Mouse (Mus musculus): Measurements from ENCODE around the gene Slc4a1. TPM values are rescaled to one million over a fixed set of nuclear protein-coding genes. Genes with fewer than 3 reads are reported as not detected.
A peak's percentile ranks its signal among the peaks of the same experiment; 100 is the strongest.

Gene Slc4a1
- total and polyA plus RNA-seq, 2 experiments from 2014 or later, result 0.48 to 0.84 TPM

DNA sequence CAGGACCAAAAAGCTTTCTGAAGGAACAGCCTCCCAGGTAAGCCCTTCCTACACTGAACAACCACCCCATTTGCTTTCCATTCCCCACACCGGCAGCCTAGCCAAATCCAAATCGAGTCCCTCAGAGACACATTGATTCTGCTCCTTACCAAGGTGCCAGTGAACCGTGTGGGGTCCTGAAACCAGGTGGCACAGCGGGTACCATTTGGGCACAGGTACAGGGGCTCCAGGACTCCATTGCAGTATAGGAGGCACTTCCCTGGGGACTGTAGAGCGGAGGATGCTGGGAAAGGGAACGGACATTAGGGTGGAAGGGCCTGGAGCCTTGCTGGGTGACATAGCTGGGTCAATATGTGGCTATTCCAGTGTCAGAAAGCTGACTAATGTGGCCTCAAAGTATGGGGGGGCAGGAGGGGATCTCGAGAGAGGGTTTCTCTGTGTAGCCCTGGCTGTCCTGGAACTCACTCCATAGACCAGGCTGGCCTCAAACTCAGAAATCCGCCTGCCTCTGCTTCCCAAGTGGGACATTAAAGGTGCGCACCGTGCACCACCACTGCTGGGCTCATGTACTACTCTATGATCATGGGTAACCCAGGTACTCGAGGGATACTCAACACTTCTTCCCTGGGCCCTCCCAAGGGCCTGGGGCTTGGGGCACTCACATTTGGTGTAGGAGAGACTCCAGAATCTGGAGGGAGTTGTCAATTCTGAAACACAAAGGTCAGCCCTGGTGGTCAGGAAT, 39.7 kb upstream of the Slc4a1 start:
- DNase-seq (ENCODE audit: low spot score) (no peak), ATAC-seq (no peak)
- peaks cover 33% of the 10 kb centered on the region for H3K36me3 ChIP-seq (ENCODE audit: insufficient read depth, low read length)
- H3K27ac ChIP-seq, result no peak overlapping the region
- no peak overlapping the region for H3K4me3 ChIP-seq (ENCODE audit: low read length)
- H3K9ac ChIP-seq (replicated peaks; ENCODE audit: low read length), result peak overlapping the region; percentile 69; the same call in 1 of the 2 replicates
- H3K4me1 ChIP-seq (ENCODE audit: insufficient read depth, low read length), result peaks cover 17% of the 10 kb centered on the region
- no peak for TF ChIP-seq CTCF (IDR thresholded peaks at IDR 0.05; ENCODE audit: low read depth)
- H3K4me2 ChIP-seq (ENCODE audit: low read depth, low read length), result peak overlapping the region; percentile 73
- WGBS, result 89% methylated on average over 11 of the region's 11 CpGs
- no peaks in the 10 kb centered on the region for H3K9me3 ChIP-seq (ENCODE audit: low read length)
- no peaks in the 10 kb centered on the region for H3K27me3 ChIP-seq (ENCODE audit: insufficient read depth, low read length)

- no peak overlapping the region for H3K4me2 ChIP-seq (ENCODE audit: low read depth, low read length)
- 76% methylated on average over 18 of the region's 18 CpGs for WGBS
Observed at GRCm38 (mm10) chr11:102404161-102405010, 38.4 kb upstream of the Slc4a1 start.

GRCm38 (mm10) chr11:102403657-102404056, 37.7 kb upstream of the Slc4a1 start:
- H3K4me2 ChIP-seq (ENCODE audit: low read depth, low read length), result no peak overlapping the region
- no peak for ATAC-seq
- peaks cover 17% of the 10 kb centered on the region for H3K4me1 ChIP-seq (ENCODE audit: insufficient read depth, low read length)
- 92% methylated on average over 11 of the region's 11 CpGs for WGBS
- no peaks in the 10 kb centered on the region for H3K9me3 ChIP-seq (ENCODE audit: low read length)
- H3K4me3 ChIP-seq (ENCODE audit: low read length), result no peak overlapping the region
- no peak for TF ChIP-seq CTCF (IDR thresholded peaks at IDR 0.05; ENCODE audit: low read depth)
- no peak overlapping the region for H3K27ac ChIP-seq
- H3K27me3 ChIP-seq (ENCODE audit: insufficient read depth, low read length), result no peaks in the 10 kb centered on the region
- peaks cover 48% of the 10 kb centered on the region for H3K36me3 ChIP-seq (ENCODE audit: insufficient read depth, low read length)
- no peak for DNase-seq (ENCODE audit: low spot score)
- H3K9ac ChIP-seq (replicated peaks; ENCODE audit: low read length), result no peak overlapping the region

More at GRCm38 (mm10) chr11:102404161-102405010, 38.4 kb upstream of the Slc4a1 start:
- Histone ChIP-seq H3K4me3 (ENCODE audit: low read length) (no peak overlapping the region), H3K27me3 (ENCODE audit: insufficient read depth, low read length) (no peaks in the 10 kb centered on the region), H3K9me3 (ENCODE audit: low read length) (no peaks in the 10 kb centered on the region), H3K36me3 (ENCODE audit: insufficient read depth, low read length) (peaks cover 46% of the 10 kb centered on the region), H3K9ac (replicated peaks; ENCODE audit: low read length) (no peak overlapping the region), H3K27ac (no peak overlapping the region), H3K4me1 (ENCODE audit: insufficient read depth, low read length) (peaks cover 17% of the 10 kb centered on the region)
- no peak for TF ChIP-seq CTCF (IDR thresholded peaks at IDR 0.05; ENCODE audit: low read depth)
- no peak for ATAC-seq
- DNase-seq (ENCODE audit: low spot score), result no peak

DNA sequence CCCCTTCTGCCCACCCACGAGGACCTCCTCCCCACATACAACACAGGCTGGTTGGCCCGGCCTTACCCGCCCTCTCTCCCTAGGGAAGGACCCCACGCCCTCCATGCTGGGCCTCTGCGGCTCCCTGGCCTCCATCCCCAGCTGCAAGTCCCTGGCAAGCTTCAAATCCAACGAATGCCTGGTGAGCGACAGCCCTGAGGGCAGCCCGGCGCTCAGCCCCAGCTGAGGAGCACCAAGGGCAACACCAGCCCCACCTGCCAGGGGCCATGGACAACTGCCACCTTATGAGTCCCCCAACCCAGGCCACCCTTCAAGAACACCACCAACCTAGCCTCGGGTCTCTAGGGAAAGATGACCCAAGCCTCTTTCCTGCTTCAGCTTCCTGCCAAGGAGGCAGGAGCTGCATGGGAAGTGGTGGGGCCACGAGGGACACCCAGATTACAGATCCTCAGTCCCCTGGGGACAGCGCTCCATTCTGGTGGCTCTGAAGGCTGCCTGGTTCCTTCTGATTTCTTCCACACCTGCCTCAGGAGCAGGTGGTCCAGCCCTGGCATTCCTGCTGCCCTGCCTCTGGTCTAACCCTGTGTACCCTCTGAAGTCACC, 36.0 kb upstream of the Slc4a1 start:
- H3K27ac ChIP-seq, result no peak overlapping the region
- DNase-seq (ENCODE audit: low spot score) (no peak), ATAC-seq (no peak)
- no peaks in the 10 kb centered on the region for H3K9me3 ChIP-seq (ENCODE audit: low read length)
- no peak for TF ChIP-seq CTCF (IDR thresholded peaks at IDR 0.05; ENCODE audit: low read depth)
- peaks cover 12% of the 10 kb centered on the region; the same call in 1 of the 2 replicates for H3K4me1 ChIP-seq (ENCODE audit: insufficient read depth, low read length)
- H3K36me3 ChIP-seq (ENCODE audit: insufficient read depth, low read length), result peaks cover 48% of the 10 kb centered on the region
- H3K4me3 ChIP-seq (ENCODE audit: low read length), result no peak overlapping the region
- no peak overlapping the region for H3K4me2 ChIP-seq (ENCODE audit: low read depth, low read length)
- no peak overlapping the region for H3K9ac ChIP-seq (replicated peaks; ENCODE audit: low read length)
- no peaks in the 10 kb centered on the region for H3K27me3 ChIP-seq (ENCODE audit: insufficient read depth, low read length)
- WGBS, result 42% methylated on average over 12 of the region's 12 CpGs

- whole genome bisulfite sequencing, result 39% methylated on average over 12 of the region's 12 CpGs
- no peak overlapping the region for H3K4me2 ChIP-seq (ENCODE audit: low read depth, low read length)
- no peak for DNase-seq (ENCODE audit: low spot score)
Observed at GRCm38 (mm10) chr11:102400513-102401084, 34.6 kb upstream of the Slc4a1 start.

GRCm38 (mm10) chr11:102399610-102400072, 33.6 kb upstream of the Slc4a1 start:
- no peak for DNase-seq (ENCODE audit: low spot score)
- no peak for ATAC-seq
- no peak overlapping the region for H3K4me2 ChIP-seq (ENCODE audit: low read depth, low read length)

More at GRCm38 (mm10) chr11:102400513-102401084, 34.6 kb upstream of the Slc4a1 start:
- no peak for TF ChIP-seq CTCF (IDR thresholded peaks at IDR 0.05; ENCODE audit: low read depth)
- H3K36me3 ChIP-seq (ENCODE audit: insufficient read depth, low read length), result peaks cover 48% of the 10 kb centered on the region
- H3K4me3 ChIP-seq (ENCODE audit: low read length), result no peak overlapping the region
- no peak overlapping the region for H3K27ac ChIP-seq
- H3K9ac ChIP-seq (replicated peaks; ENCODE audit: low read length), result no peak overlapping the region
- peaks cover 11% of the 10 kb centered on the region for H3K4me1 ChIP-seq (ENCODE audit: insufficient read depth, low read length)
- ATAC-seq, result no peak
- H3K27me3 ChIP-seq (ENCODE audit: insufficient read depth, low read length), result no peaks in the 10 kb centered on the region
- H3K9me3 ChIP-seq (ENCODE audit: low read length), result no peaks in the 10 kb centered on the region

More at GRCm38 (mm10) chr11:102399610-102400072, 33.6 kb upstream of the Slc4a1 start:
- 9% methylated on average over 34 of the region's 34 CpGs for WGBS
- peaks cover 19% of the 10 kb centered on the region for H3K4me1 ChIP-seq (ENCODE audit: insufficient read depth, low read length)
- no peak overlapping the region for H3K27ac ChIP-seq
- no peaks in the 10 kb centered on the region for H3K9me3 ChIP-seq (ENCODE audit: low read length)
- no peaks in the 10 kb centered on the region for H3K27me3 ChIP-seq (ENCODE audit: insufficient read depth, low read length)
- TF ChIP-seq CTCF (IDR thresholded peaks at IDR 0.05; ENCODE audit: low read depth), result no peak
- H3K9ac ChIP-seq (replicated peaks; ENCODE audit: low read length), result no peak overlapping the region
- peaks cover 48% of the 10 kb centered on the region for H3K36me3 ChIP-seq (ENCODE audit: insufficient read depth, low read length)
- no peak overlapping the region for H3K4me3 ChIP-seq (ENCODE audit: low read length)

All from hindbrain, postnatal 0 days (tissue).